Mouse (Mus musculus): Measurements from ENCODE around the gene Asic2. TPM values are rescaled to one million over a fixed set of nuclear protein-coding genes. Genes with fewer than 3 reads are reported as not detected.

Asic2 gene
- polyA plus RNA-seq, 1 experiment = 0.08 TPM

- DNase-seq = no peak
- 90% methylated on average over 5 of the region's 5 CpGs for WGBS
- TF ChIP-seq POLR2A (IDR thresholded peaks at IDR 0.05; ENCODE audit: control insufficient read depth, extremely low read depth, insufficient read depth, low read length, poor library complexity) = no peak
- no peak for TF ChIP-seq CTCF (IDR thresholded peaks at IDR 0.05; ENCODE audit: borderline replicate concordance, control insufficient read depth, extremely low read depth, insufficient read depth, low read length, poor library complexity)
- Histone ChIP-seq H3K36me3 (ENCODE audit: control insufficient read depth, insufficient read depth, low read length) (no peaks in the 10 kb centered on the region), H3K27ac (ENCODE audit: control insufficient read depth, insufficient read depth, low read length) (no peak overlapping the region), H3K4me3 (ENCODE audit: control insufficient read depth, insufficient read depth, low read length) (no peak overlapping the region), H3K4me1 (replicated peaks; ENCODE audit: control insufficient read depth, insufficient read depth, low read length) (no peaks in the 10 kb centered on the region), H3K27me3 (ENCODE audit: control insufficient read depth, insufficient read depth, low read length) (no peaks in the 10 kb centered on the region)
Observed at GRCm38 (mm10) chr11:81597601-81598000, 370.7 kb downstream of the Asic2 start.

- Histone ChIP-seq H3K36me3 (ENCODE audit: control insufficient read depth, insufficient read depth, low read length) (no peaks in the 10 kb centered on the region), H3K27me3 (ENCODE audit: control insufficient read depth, insufficient read depth, low read length) (no peaks in the 10 kb centered on the region), H3K27ac (ENCODE audit: control insufficient read depth, insufficient read depth, low read length) (no peak overlapping the region), H3K4me1 (replicated peaks; ENCODE audit: control insufficient read depth, insufficient read depth, low read length) (no peaks in the 10 kb centered on the region), H3K4me3 (ENCODE audit: control insufficient read depth, insufficient read depth, low read length) (no peak overlapping the region)
- DNase-seq = no peak
- no peak for TF ChIP-seq POLR2A (IDR thresholded peaks at IDR 0.05; ENCODE audit: control insufficient read depth, extremely low read depth, insufficient read depth, low read length, poor library complexity)
- TF ChIP-seq CTCF (IDR thresholded peaks at IDR 0.05; ENCODE audit: borderline replicate concordance, control insufficient read depth, extremely low read depth, insufficient read depth, low read length, poor library complexity) = no peak
- 68% methylated on average over 2 of the region's 2 CpGs for WGBS
Observed at GRCm38 (mm10) chr11:81595235-81595634, 373.0 kb downstream of the Asic2 start.

GRCm38 (mm10) chr11:81592776-81593175 is 375.5 kb downstream of the Asic2 start:
- Histone ChIP-seq H3K4me3 (ENCODE audit: control insufficient read depth, insufficient read depth, low read length) (no peak overlapping the region), H3K27ac (ENCODE audit: control insufficient read depth, insufficient read depth, low read length) (no peak overlapping the region), H3K27me3 (ENCODE audit: control insufficient read depth, insufficient read depth, low read length) (no peaks in the 10 kb centered on the region), H3K4me1 (replicated peaks; ENCODE audit: control insufficient read depth, insufficient read depth, low read length) (no peaks in the 10 kb centered on the region), H3K36me3 (ENCODE audit: control insufficient read depth, insufficient read depth, low read length) (no peaks in the 10 kb centered on the region)
- no peak for TF ChIP-seq CTCF (IDR thresholded peaks at IDR 0.05; ENCODE audit: borderline replicate concordance, control insufficient read depth, extremely low read depth, insufficient read depth, low read length, poor library complexity)
- TF ChIP-seq POLR2A (IDR thresholded peaks at IDR 0.05; ENCODE audit: control insufficient read depth, extremely low read depth, insufficient read depth, low read length, poor library complexity) = no peak
- no peak for DNase-seq
- WGBS = 57% methylated on average over 5 of the region's 5 CpGs

GRCm38 (mm10) chr11:81590911-81591310 is 377.3 kb downstream of the Asic2 start:
- Histone ChIP-seq H3K4me3 (ENCODE audit: control insufficient read depth, insufficient read depth, low read length) (no peak overlapping the region), H3K27me3 (ENCODE audit: control insufficient read depth, insufficient read depth, low read length) (no peaks in the 10 kb centered on the region), H3K27ac (ENCODE audit: control insufficient read depth, insufficient read depth, low read length) (no peak overlapping the region), H3K36me3 (ENCODE audit: control insufficient read depth, insufficient read depth, low read length) (no peaks in the 10 kb centered on the region), H3K4me1 (replicated peaks; ENCODE audit: control insufficient read depth, insufficient read depth, low read length) (no peaks in the 10 kb centered on the region)
- 85% methylated on average over 4 of the region's 4 CpGs for WGBS
- TF ChIP-seq POLR2A (IDR thresholded peaks at IDR 0.05; ENCODE audit: control insufficient read depth, extremely low read depth, insufficient read depth, low read length, poor library complexity) = no peak
- no peak for TF ChIP-seq CTCF (IDR thresholded peaks at IDR 0.05; ENCODE audit: borderline replicate concordance, control insufficient read depth, extremely low read depth, insufficient read depth, low read length, poor library complexity)
- no peak for DNase-seq

GRCm38 (mm10) chr11:81588630-81589029 is 379.6 kb downstream of the Asic2 start:
- whole genome bisulfite sequencing = 15% methylated on average over 10 of the region's 10 CpGs
- DNase-seq = peak; percentile 39
- TF ChIP-seq CTCF (IDR thresholded peaks at IDR 0.05; ENCODE audit: borderline replicate concordance, control insufficient read depth, extremely low read depth, insufficient read depth, low read length, poor library complexity) = peak; percentile 78; the same call in 1 of the 2 replicates
- no peak for TF ChIP-seq POLR2A (IDR thresholded peaks at IDR 0.05; ENCODE audit: control insufficient read depth, extremely low read depth, insufficient read depth, low read length, poor library complexity)
- H3K27me3 ChIP-seq (ENCODE audit: control insufficient read depth, insufficient read depth, low read length) = no peaks in the 10 kb centered on the region
- no peak overlapping the region for H3K27ac ChIP-seq (ENCODE audit: control insufficient read depth, insufficient read depth, low read length)
- no peaks in the 10 kb centered on the region for H3K4me1 ChIP-seq (replicated peaks; ENCODE audit: control insufficient read depth, insufficient read depth, low read length)
- H3K4me3 ChIP-seq (ENCODE audit: control insufficient read depth, insufficient read depth, low read length) = no peak overlapping the region
- H3K36me3 ChIP-seq (ENCODE audit: control insufficient read depth, insufficient read depth, low read length) = no peaks in the 10 kb centered on the region

GRCm38 (mm10) chr11:81587942-81588341 is 380.3 kb downstream of the Asic2 start:
- Histone ChIP-seq H3K4me3 (ENCODE audit: control insufficient read depth, insufficient read depth, low read length) (no peak overlapping the region), H3K27ac (ENCODE audit: control insufficient read depth, insufficient read depth, low read length) (no peak overlapping the region), H3K4me1 (replicated peaks; ENCODE audit: control insufficient read depth, insufficient read depth, low read length) (no peaks in the 10 kb centered on the region), H3K27me3 (ENCODE audit: control insufficient read depth, insufficient read depth, low read length) (no peaks in the 10 kb centered on the region), H3K36me3 (ENCODE audit: control insufficient read depth, insufficient read depth, low read length) (no peaks in the 10 kb centered on the region)
- no peak for DNase-seq
- TF ChIP-seq POLR2A (IDR thresholded peaks at IDR 0.05; ENCODE audit: control insufficient read depth, extremely low read depth, insufficient read depth, low read length, poor library complexity) (no peak), CTCF (IDR thresholded peaks at IDR 0.05; ENCODE audit: borderline replicate concordance, control insufficient read depth, extremely low read depth, insufficient read depth, low read length, poor library complexity) (no peak)
- WGBS = 83% methylated on average over 17 of the region's 17 CpGs

GRCm38 (mm10) chr11:81587114-81587513 is 381.1 kb downstream of the Asic2 start:
- no peak overlapping the region for H3K4me3 ChIP-seq (ENCODE audit: control insufficient read depth, insufficient read depth, low read length)

More at GRCm38 (mm10) chr11:81587114-81587513, 381.1 kb downstream of the Asic2 start:
- no peaks in the 10 kb centered on the region for H3K36me3 ChIP-seq (ENCODE audit: control insufficient read depth, insufficient read depth, low read length)
- no peak overlapping the region for H3K27ac ChIP-seq (ENCODE audit: control insufficient read depth, insufficient read depth, low read length)
- DNase-seq = no peak
- no peak for TF ChIP-seq POLR2A (IDR thresholded peaks at IDR 0.05; ENCODE audit: control insufficient read depth, extremely low read depth, insufficient read depth, low read length, poor library complexity)
- no peaks in the 10 kb centered on the region for H3K27me3 ChIP-seq (ENCODE audit: control insufficient read depth, insufficient read depth, low read length)
- H3K4me1 ChIP-seq (replicated peaks; ENCODE audit: control insufficient read depth, insufficient read depth, low read length) = no peaks in the 10 kb centered on the region
- 76% methylated on average over 9 of the region's 9 CpGs for WGBS
